In the genomic region with DNA sequence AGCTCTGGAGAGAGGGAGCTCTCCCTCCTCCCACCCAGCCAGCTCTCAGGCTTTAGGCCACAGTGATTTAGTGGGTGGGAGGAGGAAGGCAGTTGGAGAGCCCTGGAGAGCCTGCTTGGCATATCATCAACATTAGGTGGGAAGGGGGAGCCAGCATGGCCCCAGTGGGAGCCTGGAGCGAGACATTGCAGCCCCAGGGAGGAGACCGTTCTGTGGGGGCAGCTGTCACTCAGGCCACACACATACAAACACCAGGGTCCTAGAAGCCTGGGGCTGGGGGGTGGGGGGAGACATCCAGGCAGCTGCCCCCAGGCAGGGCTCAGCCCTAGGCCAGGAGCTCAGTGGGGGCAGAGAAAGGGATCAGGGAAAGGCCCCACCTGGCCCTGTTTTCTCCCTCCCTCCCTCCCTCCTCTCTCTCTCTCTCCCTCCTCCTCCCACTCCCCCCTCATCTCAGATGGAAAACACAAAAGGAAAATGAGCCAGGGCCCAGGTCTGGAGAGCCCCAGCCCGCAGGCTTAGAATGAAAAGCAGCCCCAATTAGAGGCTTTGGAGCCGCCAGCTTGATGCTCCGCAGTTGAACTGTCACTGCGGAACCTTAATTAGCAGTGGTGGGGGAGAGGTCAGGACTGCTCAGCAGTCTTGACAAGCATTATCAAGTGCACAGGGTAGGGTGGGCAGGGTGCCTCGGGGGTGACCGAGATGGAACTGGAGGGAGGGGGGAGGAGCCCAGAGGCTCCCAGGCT, we compare ENCODE assay signal across 9 mouse cellular contexts.
A peak's percentile ranks its signal among the peaks of the same experiment; 100 is the strongest.
DNase-seq lines count a peak whose midpoint lies in the region; ATAC-seq lines count a peak whose summit lies in the region.
"Had no signal": no experiment of that assay in that cellular context is flagged by ENCODE, and none has a peak within 500 bp of the region (broad histone marks: within the 10 kb centered on the region; RNA-seq: fewer than 3 reads in every experiment).

No protein-coding gene starts in this region.

- no peaks in the 10 kb centered on the region for H3K36me3 ChIP-seq in heart, embryonic 16.5 days (ENCODE audit: control insufficient read depth, insufficient read depth)
- no peaks in the 10 kb centered on the region for H3K36me3 ChIP-seq in hindbrain, embryonic 16.5 days (ENCODE audit: control insufficient read depth, insufficient read depth, low read length)
- no peaks in the 10 kb centered on the region for H3K36me3 ChIP-seq in midbrain, embryonic 16.5 days (ENCODE audit: control insufficient read depth, insufficient read depth, low read length)

- ATAC-seq in heart, embryonic 16.5 days (replicated peaks; ENCODE audit: extremely low read depth, insufficient read depth, low FRiP score) = peak; percentile 59
- ATAC-seq in hindbrain, embryonic 16.5 days = peak; percentile 69
- peak; percentile 79 for ATAC-seq in midbrain, embryonic 16.5 days

- H3K4me2 ChIP-seq in heart, embryonic 16.5 days (ENCODE audit: low read depth, low read length) = no peak overlapping the region; the same call in 1 of the 2 replicates
- H3K4me2 ChIP-seq in hindbrain, embryonic 16.5 days (ENCODE audit: low read length) = no peak overlapping the region
- H3K4me2 ChIP-seq in midbrain, embryonic 16.5 days (ENCODE audit: low read length) = peak overlapping the region; percentile 26

- H3K4me3 ChIP-seq in heart, embryonic 16.5 days (ENCODE audit: low read length) = no peak overlapping the region
- no peak overlapping the region for H3K4me3 ChIP-seq in hindbrain, embryonic 16.5 days (ENCODE audit: low read length)
- no peak overlapping the region for H3K4me3 ChIP-seq in midbrain, embryonic 16.5 days (ENCODE audit: low read depth, low read length)

- H3K9ac ChIP-seq in heart, embryonic 16.5 days (ENCODE audit: low read length) = no peak overlapping the region; the same call in 1 of the 2 replicates
- H3K9ac ChIP-seq in hindbrain, embryonic 16.5 days (ENCODE audit: low read depth, low read length) = peak overlapping the region; percentile 53
- H3K9ac ChIP-seq in midbrain, embryonic 16.5 days (ENCODE audit: low read depth, low read length) = peak overlapping the region; percentile 60

- no peaks in the 10 kb centered on the region for H3K27me3 ChIP-seq in heart, embryonic 16.5 days (ENCODE audit: control insufficient read depth, insufficient read depth, low read length)
- no peaks in the 10 kb centered on the region; the same call in 1 of the 2 replicates for H3K27me3 ChIP-seq in hindbrain, embryonic 16.5 days (replicated peaks; ENCODE audit: control insufficient read depth, insufficient read depth, low read length)
- H3K27me3 ChIP-seq in midbrain, embryonic 16.5 days (ENCODE audit: control insufficient read depth, insufficient read depth, low read depth, low read length) = no peaks in the 10 kb centered on the region

- H3K27ac ChIP-seq in heart, embryonic 16.5 days (ENCODE audit: low read length) = peak overlapping the region; percentile 34; the same call in 1 of the 2 replicates
- peak overlapping the region; percentile 83 for H3K27ac ChIP-seq in hindbrain, embryonic 16.5 days (ENCODE audit: low read depth, low read length)
- peak overlapping the region; percentile 93 for H3K27ac ChIP-seq in midbrain, embryonic 16.5 days (ENCODE audit: low read length)

- no peak for DNase-seq in heart, postnatal 36 days
- peak; percentile 78 for DNase-seq in embryo, embryonic 10 days (ENCODE audit: low spot score)
- DNase-seq in cerebellum, adult 11 months = no peak
- DNase-seq in gastrocnemius, postnatal 4 days (ENCODE audit: low spot score in 2 of 2) = no peak
- no peak for DNase-seq in adrenal gland, postnatal 14 days
- DNase-seq: cerebellum, postnatal 14 days had no signal

- peaks cover 43% of the 10 kb centered on the region for H3K4me1 ChIP-seq in heart, embryonic 16.5 days (ENCODE audit: control insufficient read depth, insufficient read depth, low read length)
- H3K4me1 ChIP-seq in hindbrain, embryonic 16.5 days (ENCODE audit: control insufficient read depth, insufficient read depth, low read depth, low read length) = peaks cover 54% of the 10 kb centered on the region
- peaks cover 57% of the 10 kb centered on the region for H3K4me1 ChIP-seq in midbrain, embryonic 16.5 days (ENCODE audit: control insufficient read depth, insufficient read depth, low read length)

- intact Hi-C loops in heart, postnatal 36 days (cut with DNase I) = no loop called here

- no peaks in the 10 kb centered on the region for H3K9me3 ChIP-seq in heart, embryonic 16.5 days (replicated peaks; ENCODE audit: control insufficient read depth, low read length)
- no peaks in the 10 kb centered on the region for H3K9me3 ChIP-seq in hindbrain, embryonic 16.5 days (ENCODE audit: control insufficient read depth, low read length)
- no peaks in the 10 kb centered on the region for H3K9me3 ChIP-seq in midbrain, embryonic 16.5 days (replicated peaks; ENCODE audit: control insufficient read depth, low read length, poor library complexity, severe bottlenecking)

- 28% methylated on average over 8 of the region's 8 CpGs for WGBS in heart, embryonic 16.5 days
- 15% methylated on average over 8 of the region's 8 CpGs for WGBS in hindbrain, embryonic 16.5 days
- 4% methylated on average over 8 of the region's 8 CpGs for WGBS in midbrain, embryonic 16.5 days

Comparison
In these comparisons a context has a peak if more than half of its experiments do, and no peak if none do; other contexts are left out.
1. H3K27ac ChIP-seq: peak in every context shown above with its lines; median percentile 93 in midbrain, embryonic 16.5 days; 83 in hindbrain, embryonic 16.5 days; 34 in heart, embryonic 16.5 days.